Mouse (Mus musculus) CH12.LX (cell line): ENCODE measurements around the gene Sec14l1. TPM values are rescaled to one million over a fixed set of nuclear protein-coding genes. Genes with fewer than 3 reads are reported as not detected.

Experiments
- DNase-seq: peaks from one replicate; pipeline ENCODE4 v3.0.0-alpha.2; 2013; ENCODE audit errors: extremely low read depth
- H3K27ac ChIP-seq: 2 replicates; pipeline ENCODE4 v1.5.1; 2012; ENCODE audit warnings: low read depth, mild to moderate bottlenecking, control low read depth, moderate library complexity; ENCODE audit not compliant: insufficient read depth
- H3K27me3 ChIP-seq: replicated peaks from 2 replicates; pipeline ENCODE3; 2012; ENCODE audit warnings: inconsistent platforms
- H3K36me3 ChIP-seq, 2 experiments: replicated peaks in 1 of 2; 2 replicates each; pipeline versions ENCODE3 to v1.6.1; 2012; ENCODE audit warnings: inconsistent platforms in 1 of 2, low read length in 1 of 2, mild to moderate bottlenecking in 1 of 2, mixed read lengths in 1 of 2, moderate library complexity in 1 of 2; ENCODE audit not compliant: control insufficient read depth in 1 of 2, insufficient read depth in 1 of 2
- H3K4me1 ChIP-seq, 2 experiments: 2 replicates each; pipeline ENCODE4 v1.6.1; 2012; ENCODE audit warnings: inconsistent platforms in 1 of 2, moderate library complexity in 1 of 2; ENCODE audit not compliant: insufficient read depth in 2 of 2, control insufficient read depth in 1 of 2
- H3K4me2 ChIP-seq: 2 replicates; pipeline ENCODE4 v1.6.1; 2012; ENCODE audit warnings: low read depth, mild to moderate bottlenecking, control low read depth; ENCODE audit not compliant: poor library complexity, insufficient read depth, severe bottlenecking
- H3K4me3 ChIP-seq, 3 experiments: fragments of 150-350 bp in 1 of 3; sonication (generic) in 1 of 3; replicated peaks in 1 of 3; 2 replicates each; pipeline versions ENCODE3 to v1.5.1; 2011 to 2012; ENCODE audit warnings: low read depth in 2 of 3, low read length in 2 of 3, mild to moderate bottlenecking in 2 of 3, moderate library complexity in 2 of 3, control low read depth in 1 of 3, improper control_type of control experiment in 1 of 3, inconsistent platforms in 1 of 3, mixed read lengths in 1 of 3; ENCODE audit not compliant: poor library complexity in 1 of 3
- H3K79me2 ChIP-seq: replicated peaks from 2 replicates; pipeline ENCODE4 v1.6.1; 2012; ENCODE audit warnings: mild to moderate bottlenecking, moderate library complexity; ENCODE audit not compliant: control insufficient read depth, poor library complexity, insufficient read depth, severe bottlenecking; ENCODE audit errors: extremely low read depth
- H3K9ac ChIP-seq: 2 replicates; pipeline ENCODE4 v1.6.1; 2012; ENCODE audit warnings: low read depth, mild to moderate bottlenecking, control low read depth, moderate library complexity; ENCODE audit not compliant: insufficient read depth
- H3K9me3 ChIP-seq: replicated peaks from 2 replicates; pipeline ENCODE3; 2012; ENCODE audit warnings: low read length, inconsistent platforms, mixed read lengths
- BHLHE40 ChIP-seq: IDR thresholded peaks from 2 replicates; pipeline ENCODE4 v1.6.1; 2011; ENCODE audit warnings: mild to moderate bottlenecking, low read depth, low read length, improper control_type of control experiment
- CHD2 ChIP-seq: IDR thresholded peaks from 2 replicates; pipeline ENCODE4 v1.6.1; 2011; ENCODE audit warnings: low read length, improper control_type of control experiment
- E2F4 ChIP-seq: IDR thresholded peaks from 2 replicates; pipeline ENCODE4 v1.6.1; 2011; ENCODE audit warnings: low read depth, low read length, improper control_type of control experiment; ENCODE audit not compliant: insufficient replicate concordance
- EP300 ChIP-seq: IDR thresholded peaks from 2 replicates; pipeline ENCODE4 v1.6.1; 2011; ENCODE audit warnings: low read length, improper control_type of control experiment
- GABPA ChIP-seq: IDR thresholded peaks from 2 replicates; pipeline ENCODE4 v1.6.1; 2012; ENCODE audit warnings: low read depth, low read length, improper control_type of control experiment, inconsistent platforms; ENCODE audit not compliant: insufficient replicate concordance
- HCFC1 ChIP-seq: IDR thresholded peaks from 2 replicates; pipeline ENCODE4 v1.6.1; 2012; ENCODE audit warnings: low read depth, mild to moderate bottlenecking, inconsistent platforms, low read length, improper control_type of control experiment
- IRF4 ChIP-seq: IDR thresholded peaks from 2 replicates; pipeline ENCODE4 v1.6.1; 2014; ENCODE audit warnings: low read depth, mild to moderate bottlenecking, inconsistent platforms, low read length, improper control_type of control experiment
- JUND ChIP-seq: conservative IDR thresholded peaks from 2 replicates; pipeline ENCODE4 v1.6.1; 2011; ENCODE audit warnings: low read depth, low read length, improper control_type of control experiment
- MAX ChIP-seq: IDR thresholded peaks from 2 replicates; pipeline ENCODE4 v1.6.1; 2011; ENCODE audit warnings: low read length, improper control_type of control experiment
- MAZ ChIP-seq: IDR thresholded peaks from 2 replicates; pipeline ENCODE4 v1.6.1; 2012; ENCODE audit warnings: low read depth, mild to moderate bottlenecking, inconsistent platforms, low read length, improper control_type of control experiment, moderate library complexity
- MXI1 ChIP-seq: IDR thresholded peaks from 2 replicates; pipeline ENCODE4 v1.6.1; 2011; ENCODE audit warnings: mild to moderate bottlenecking, low read depth, low read length, improper control_type of control experiment
- NRF1 ChIP-seq: IDR thresholded peaks from 2 replicates; pipeline ENCODE4 v1.6.1; 2014; ENCODE audit warnings: low read depth, mild to moderate bottlenecking, inconsistent platforms, low read length, improper control_type of control experiment, moderate library complexity
- POLR2AphosphoS2 ChIP-seq: IDR thresholded peaks from 2 replicates; pipeline ENCODE4 v1.6.1; 2011; ENCODE audit warnings: low read depth, low read length, improper control_type of control experiment
- RAD21 ChIP-seq: IDR thresholded peaks from 2 replicates; pipeline ENCODE4 v1.6.1; 2011; ENCODE audit warnings: low read depth, mild to moderate bottlenecking, low read length, improper control_type of control experiment, moderate library complexity
- RCOR1 ChIP-seq: conservative IDR thresholded peaks from 2 replicates; pipeline ENCODE4 v1.6.1; 2012; ENCODE audit warnings: low read depth, mild to moderate bottlenecking, inconsistent platforms, low read length, improper control_type of control experiment
- TCF12 ChIP-seq: IDR thresholded peaks from 2 replicates; pipeline ENCODE4 v1.6.1; 2014; ENCODE audit warnings: low read depth, mild to moderate bottlenecking, inconsistent platforms, low read length, improper control_type of control experiment
- USF1 ChIP-seq: IDR thresholded peaks from 2 replicates; pipeline ENCODE4 v1.6.1; 2014; ENCODE audit warnings: low read depth, mild to moderate bottlenecking, inconsistent platforms, low read length, improper control_type of control experiment
- ZC3H11A ChIP-seq: IDR thresholded peaks from 2 replicates; pipeline ENCODE4 v1.6.1; 2012; ENCODE audit warnings: low read depth, mild to moderate bottlenecking, inconsistent platforms, low read length, improper control_type of control experiment
- ZKSCAN1 ChIP-seq: IDR thresholded peaks from 2 replicates; pipeline ENCODE4 v1.6.1; 2012; ENCODE audit warnings: low read depth, inconsistent platforms, low read length, improper control_type of control experiment, borderline replicate concordance
- ZMIZ1 ChIP-seq: IDR thresholded peaks from 2 replicates; pipeline ENCODE4 v1.6.1; 2012; ENCODE audit warnings: low read depth, mild to moderate bottlenecking, inconsistent platforms, low read length, improper control_type of control experiment
- dilution Hi-C: fragments of 300-500 bp; cut with MboI; formaldehyde crosslinking; loops from 2 replicates; pipeline ENCODE4 v1.14.3; 2020; ENCODE audit warnings: low sequenced_read_pairs; ENCODE audit not compliant: extremely low pct_unique_long_range_greater_than_20kb, extremely low pct_ligation_motif_present
- in situ Hi-C: fragments of 300-500 bp; cut with MboI; formaldehyde crosslinking; loops from 3 replicates; pipeline ENCODE4 v1.14.3; 2019; ENCODE audit warnings: low sequenced_read_pairs, low pct_ligation_motif_present, low pct_unique_long_range_greater_than_20kb, mixed read lengths
- polyA plus RNA-seq: library from polyadenylated mRNA; unstranded; fragments of >175 nt; gene quantifications from 2 replicates; pipeline ENCODE4 v1.2.1, GENCODE M21; 2012; ENCODE audit warnings: low read depth; ENCODE audit not compliant: insufficient read length
- total RNA-seq, 2 experiments: library from RNA; depleted of rRNA; stranded (reverse); fragments of 300-350 nt in 1 of 2; fragments of >200 nt in 1 of 2; gene quantifications; 2 replicates each; pipeline ENCODE4 v1.2.3; 2012 to 2014

Sec14l1 gene
- total and polyA plus RNA-seq, 3 experiments, result 18.5 to 28.2 (median 21.5) TPM

- H3K27ac ChIP-seq, result no peak overlapping the region
Observed at GRCm38 (mm10) chr11:117146118-117146506, 31.1 kb downstream of the Sec14l1 start.

GRCm38 (mm10) chr11:117146776-117147536 is 32.0 kb downstream of the Sec14l1 start:
- TF ChIP-seq IRF4 (no peak), NRF1 (0 out of 2 replicates have a peak, but pooled peaks have one; percentile 30)
- TF ChIP-seq, all 38 proteins: peak for 1
- no peak overlapping the region for H3K9ac ChIP-seq
- peaks cover 31 to 55% of the 10 kb centered on the region in 2 experiments for H3K4me1 ChIP-seq
- H3K79me2 ChIP-seq, result no peaks in the 10 kb centered on the region
- in situ Hi-C loops (no loop called here), dilution Hi-C loops (no loop called here)
- no peak overlapping the region for H3K27ac ChIP-seq
- H3K27me3 ChIP-seq, result no peaks in the 10 kb centered on the region
- H3K4me3 ChIP-seq, result no peak overlapping the region
- no peaks in the 10 kb centered on the region for H3K9me3 ChIP-seq
- H3K36me3 ChIP-seq, result peaks cover 70 to 93% of the 10 kb centered on the region in 2 experiments
- DNase-seq, result no peak
- no peak overlapping the region for H3K4me2 ChIP-seq

More at GRCm38 (mm10) chr11:117146118-117146506, 31.1 kb downstream of the Sec14l1 start:
- no peak for TF ChIP-seq IRF4
- TF ChIP-seq USF1, result no peak
- TF ChIP-seq NRF1, result no peak
- TF ChIP-seq, all 38 proteins: peak for 0
- Histone ChIP-seq H3K4me3 (no peak overlapping the region), H3K36me3 (peaks cover 68 to 94% of the 10 kb centered on the region in 2 experiments), H3K27me3 (no peaks in the 10 kb centered on the region), H3K9ac (no peak overlapping the region), H3K4me2 (no peak overlapping the region), H3K4me1 (peaks cover 26 to 48% of the 10 kb centered on the region in 2 experiments), H3K79me2 (no peaks in the 10 kb centered on the region), H3K9me3 (no peaks in the 10 kb centered on the region)
- dilution Hi-C loops (no loop called here), in situ Hi-C loops (no loop called here)
- DNase-seq, result no peak

GRCm38 (mm10) chr11:117148893-117149685 is 34.1 kb downstream of the Sec14l1 start:
- peak overlapping the region in 1 of 3 experiments; percentile 28 for H3K4me3 ChIP-seq
- H3K79me2 ChIP-seq, result no peaks in the 10 kb centered on the region
- H3K9me3 ChIP-seq, result no peaks in the 10 kb centered on the region
- peak overlapping the region; percentile 0; the same call in 1 of the 2 replicates for H3K9ac ChIP-seq
- dilution Hi-C loops, result no loop called here
- no peaks in the 10 kb centered on the region for H3K27me3 ChIP-seq
- in situ Hi-C loops, result no loop called here
- H3K27ac ChIP-seq, result peak overlapping the region; percentile 71
- peaks cover 34 to 60% of the 10 kb centered on the region in 2 experiments for H3K4me1 ChIP-seq
- peaks cover 56 to 89% of the 10 kb centered on the region in 2 experiments for H3K36me3 ChIP-seq
- H3K4me2 ChIP-seq, result no peak overlapping the region
- DNase-seq, result peak; percentile 78
- TF ChIP-seq TCF12, result peak; percentile 67; the same call in 1 of the 2 replicates
- peak; percentile 93 for TF ChIP-seq MXI1
- TF ChIP-seq CHD2, result 0 out of 2 replicates have a peak, but pooled peaks have one; percentile 21
- TF ChIP-seq IRF4, result peak; percentile 61; the same call in 1 of the 2 replicates
- TF ChIP-seq RCOR1, result no peak
- peak; percentile 62; the same call in 1 of the 2 replicates for TF ChIP-seq EP300
- TF ChIP-seq ZMIZ1, result no peak
- peak; percentile 92 for TF ChIP-seq BHLHE40
- TF ChIP-seq RAD21, result no peak; the same call in 1 of the 2 replicates
- peak; percentile 69 for TF ChIP-seq MAZ
- 0 out of 2 replicates have a peak, but pooled peaks have one; percentile 31 for TF ChIP-seq JUND
- TF ChIP-seq MAX, result peak; percentile 79
- TF ChIP-seq POLR2AphosphoS2, result no peak
- no peak for TF ChIP-seq ZC3H11A
- no peak; the same call in 1 of the 2 replicates for TF ChIP-seq HCFC1
- TF ChIP-seq ZKSCAN1, result no peak
- no peak for TF ChIP-seq E2F4
- TF ChIP-seq GABPA, result 0 out of 2 replicates have a peak, but pooled peaks have one; percentile 14
